Mouse (Mus musculus) embryonic facial prominence, embryonic 13.5 days (tissue): ENCODE measurements around the gene Zfp706. TPM values are rescaled to one million over a fixed set of nuclear protein-coding genes. Genes with fewer than 3 reads are reported as not detected.
A peak's percentile ranks its signal among the peaks of the same experiment; 100 is the strongest.

ENCODE experiments used
- ATAC-seq: fragments of 200-750 bp; cut with Nextera tagmentation; 2 replicates; pipeline ENCODE4 v1.8.0; 2017; ENCODE audit warnings: low read depth; ENCODE audit not compliant: insufficient number of reproducible peaks, insufficient read depth, low FRiP score, low TSS enrichment
- H3K27ac ChIP-seq: fragments of 300-500 bp; sonication (generic); 2 replicates; pipeline ENCODE4 v1.5.1; 2015; ENCODE audit warnings: moderate library complexity, mild to moderate bottlenecking, inconsistent platforms
- H3K27me3 ChIP-seq: fragments of 300-500 bp; sonication (generic); 2 replicates; pipeline ENCODE4 v1.6.1; 2015; ENCODE audit warnings: mild to moderate bottlenecking, inconsistent platforms
- H3K36me3 ChIP-seq: fragments of 300-500 bp; sonication (generic); 2 replicates; pipeline ENCODE4 v1.6.1; 2015; ENCODE audit warnings: mild to moderate bottlenecking, inconsistent platforms
- H3K4me1 ChIP-seq: fragments of 300-500 bp; sonication (generic); 2 replicates; pipeline ENCODE4 v1.6.1; 2015; ENCODE audit warnings: inconsistent platforms
- H3K4me2 ChIP-seq: fragments of 300-500 bp; sonication (generic); 2 replicates; pipeline ENCODE4 v1.6.1; 2015; ENCODE audit warnings: moderate library complexity, mild to moderate bottlenecking, inconsistent platforms
- H3K4me3 ChIP-seq: fragments of 300-500 bp; sonication (generic); 2 replicates; pipeline ENCODE4 v1.5.1; 2015; ENCODE audit warnings: mild to moderate bottlenecking, inconsistent platforms
- H3K9ac ChIP-seq: fragments of 300-500 bp; sonication (generic); 2 replicates; pipeline ENCODE4 v1.6.1; 2015; ENCODE audit warnings: mild to moderate bottlenecking, inconsistent platforms
- H3K9me3 ChIP-seq: fragments of 300-500 bp; sonication (generic); 2 replicates; pipeline ENCODE4 v1.6.1; 2016; ENCODE audit warnings: inconsistent platforms
- WGBS: fragments of 180-500 bp; shearing (Covaris S2); methylation state at CpG from one replicate; pipeline ENCODE4 v1.1.7; 2015; ENCODE audit warnings: mixed read lengths; 5-methylcytosine and 5-hydroxymethylcytosine counted together
- polyA plus RNA-seq: library from polyadenylated mRNA; unstranded; fragments of >200 nt; fragmentation: Nextera tagmentation; extraction: Ambion mirVana; gene quantifications from 2 replicates; pipeline ENCODE4 v1.2.1, GENCODE M21; 2015

Gene Zfp706
- polyA plus RNA-seq, 1 experiment from 2014 or later = 449 TPM

GRCm38 (mm10) chr15:36975256-36975620 lies 32.3 kb downstream of the Zfp706 start:
- no peak for ATAC-seq
- H3K36me3 ChIP-seq = no peaks in the 10 kb centered on the region
- no peak overlapping the region for H3K27ac ChIP-seq
- H3K4me2 ChIP-seq = no peak overlapping the region
- H3K4me3 ChIP-seq = no peak overlapping the region
- H3K9ac ChIP-seq = no peak overlapping the region
- no peaks in the 10 kb centered on the region for H3K9me3 ChIP-seq
- H3K27me3 ChIP-seq = no peaks in the 10 kb centered on the region
- WGBS = 84% methylated on average over 2 of the region's 2 CpGs
- peaks cover 20% of the 10 kb centered on the region for H3K4me1 ChIP-seq

- H3K4me2 ChIP-seq = no peak overlapping the region
- no peak overlapping the region for H3K27ac ChIP-seq
- no peak overlapping the region for H3K4me3 ChIP-seq
- 61% methylated on average over 6 of the region's 6 CpGs for WGBS
- H3K4me1 ChIP-seq = peaks cover 15% of the 10 kb centered on the region
- H3K36me3 ChIP-seq = no peaks in the 10 kb centered on the region
- no peaks in the 10 kb centered on the region for H3K9me3 ChIP-seq
- H3K9ac ChIP-seq = no peak overlapping the region
- ATAC-seq = no peak
- H3K27me3 ChIP-seq = no peaks in the 10 kb centered on the region
Observed at GRCm38 (mm10) chr15:36974614-36975255, 32.8 kb downstream of the Zfp706 start.

- Histone ChIP-seq H3K4me2 (no peak overlapping the region), H3K4me1 (peaks cover 9% of the 10 kb centered on the region; the same call in 1 of the 2 replicates), H3K27ac (no peak overlapping the region), H3K9ac (no peak overlapping the region), H3K4me3 (no peak overlapping the region), H3K9me3 (no peaks in the 10 kb centered on the region), H3K27me3 (no peaks in the 10 kb centered on the region), H3K36me3 (no peaks in the 10 kb centered on the region)
- no peak for ATAC-seq
- WGBS = 84% methylated on average over 7 of the region's 7 CpGs
Observed at GRCm38 (mm10) chr15:36973714-36974113, 33.9 kb downstream of the Zfp706 start.

GRCm38 (mm10) chr15:36973290-36973689 lies 34.3 kb downstream of the Zfp706 start:
- Histone ChIP-seq H3K9me3 (no peaks in the 10 kb centered on the region), H3K4me1 (peaks cover 9% of the 10 kb centered on the region; the same call in 1 of the 2 replicates), H3K36me3 (no peaks in the 10 kb centered on the region), H3K9ac (no peak overlapping the region), H3K27ac (no peak overlapping the region), H3K27me3 (no peaks in the 10 kb centered on the region), H3K4me3 (no peak overlapping the region), H3K4me2 (no peak overlapping the region)
- no peak for ATAC-seq
- WGBS = 87% methylated on average over 6 of the region's 6 CpGs

GRCm38 (mm10) chr15:36969794-36970193 lies 37.8 kb downstream of the Zfp706 start:
- Histone ChIP-seq H3K9me3 (no peaks in the 10 kb centered on the region), H3K4me1 (peaks cover 22% of the 10 kb centered on the region), H3K4me2 (no peak overlapping the region), H3K27ac (no peak overlapping the region), H3K9ac (no peak overlapping the region), H3K27me3 (no peaks in the 10 kb centered on the region), H3K4me3 (no peak overlapping the region), H3K36me3 (no peaks in the 10 kb centered on the region)
- no peak for ATAC-seq
- WGBS = 87% methylated on average over 5 of the region's 5 CpGs

GRCm38 (mm10) chr15:36968295-36968694 lies 39.3 kb downstream of the Zfp706 start:
- 61% methylated on average over 1 of the region's 1 CpGs for WGBS
- H3K9me3 ChIP-seq = no peaks in the 10 kb centered on the region
- H3K4me3 ChIP-seq = peak overlapping the region; percentile 23; the same call in 1 of the 2 replicates
- peak overlapping the region; percentile 67; the same call in 1 of the 2 replicates for H3K27ac ChIP-seq
- H3K27me3 ChIP-seq = no peaks in the 10 kb centered on the region
- no peaks in the 10 kb centered on the region for H3K36me3 ChIP-seq
- H3K4me2 ChIP-seq = peak overlapping the region; percentile 57
- peak overlapping the region; percentile 49; the same call in 1 of the 2 replicates for H3K9ac ChIP-seq
- no peak for ATAC-seq
- H3K4me1 ChIP-seq = peaks cover 18% of the 10 kb centered on the region

- Histone ChIP-seq H3K27ac (peak overlapping the region; percentile 67), H3K9ac (peak overlapping the region; percentile 49), H3K4me2 (peak overlapping the region; percentile 57), H3K36me3 (no peaks in the 10 kb centered on the region), H3K4me1 (peaks cover 18% of the 10 kb centered on the region), H3K27me3 (no peaks in the 10 kb centered on the region), H3K9me3 (no peaks in the 10 kb centered on the region), H3K4me3 (peak overlapping the region; percentile 23)
- ATAC-seq = peak; percentile 69
- 21% methylated on average over 24 of the region's 24 CpGs for WGBS
Observed at GRCm38 (mm10) chr15:36967381-36968211, 40.0 kb downstream of the Zfp706 start.

DNA sequence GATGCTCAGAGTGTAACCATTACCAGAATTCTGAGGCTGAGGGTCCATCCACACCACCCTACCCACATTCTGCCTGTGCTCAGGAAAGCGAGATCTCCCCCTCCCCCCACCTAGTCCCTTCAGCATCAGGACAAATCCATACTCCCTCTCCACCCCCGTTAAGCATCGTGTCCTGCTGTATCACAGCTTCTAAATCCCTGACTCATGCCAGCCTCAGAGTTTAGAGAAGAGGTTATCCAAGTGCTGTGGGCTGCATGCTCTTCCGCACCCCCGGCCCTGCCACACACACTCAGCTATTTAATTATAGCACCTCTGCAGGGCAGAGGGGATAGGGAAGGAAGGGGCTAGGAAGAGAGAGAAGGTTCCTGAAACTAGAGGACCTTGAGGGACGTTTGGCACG lies 40.6 kb downstream of the Zfp706 start:
- Histone ChIP-seq H3K27ac (peak overlapping the region; percentile 49; the same call in 1 of the 2 replicates), H3K9me3 (no peaks in the 10 kb centered on the region), H3K4me1 (peaks cover 18% of the 10 kb centered on the region), H3K36me3 (no peaks in the 10 kb centered on the region), H3K4me2 (peak overlapping the region; percentile 57), H3K9ac (peak overlapping the region; percentile 49; the same call in 1 of the 2 replicates), H3K27me3 (no peaks in the 10 kb centered on the region), H3K4me3 (peak overlapping the region; percentile 23)
- 0 out of 2 replicates have a peak, but pooled peaks have one; percentile 8 for ATAC-seq
- WGBS = 41% methylated on average over 7 of the region's 7 CpGs

DNA sequence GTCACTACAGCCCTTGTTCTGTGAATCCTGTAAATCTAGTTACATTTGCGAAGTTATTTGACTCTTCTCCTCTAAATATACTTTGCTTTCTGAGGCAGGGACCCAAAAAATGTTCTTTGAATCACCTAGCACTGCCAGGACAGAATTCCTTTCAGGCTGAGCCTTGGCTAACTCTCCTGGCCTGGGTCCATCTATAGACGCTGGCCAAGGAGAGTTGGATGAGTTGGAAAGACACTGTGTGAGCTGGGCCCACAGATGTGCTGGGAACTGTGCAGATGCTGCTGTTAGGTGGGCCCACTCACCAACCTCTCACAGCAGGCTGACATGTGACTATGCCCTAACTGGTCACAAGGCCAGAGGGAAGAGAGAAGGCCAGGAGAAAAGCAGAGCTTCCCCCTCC lies 41.1 kb downstream of the Zfp706 start:
- H3K27ac ChIP-seq = no peak overlapping the region
- H3K4me2 ChIP-seq = 0 out of 2 replicates have a peak overlapping the region, but pooled peaks have one; percentile 57

GRCm38 (mm10) chr15:36965743-36966142 lies 41.8 kb downstream of the Zfp706 start:
- Histone ChIP-seq H3K4me1 (peaks cover 18% of the 10 kb centered on the region), H3K4me2 (no peak overlapping the region), H3K4me3 (no peak overlapping the region), H3K9ac (no peak overlapping the region), H3K36me3 (no peaks in the 10 kb centered on the region), H3K27ac (no peak overlapping the region), H3K27me3 (no peaks in the 10 kb centered on the region), H3K9me3 (no peaks in the 10 kb centered on the region)
- WGBS = 84% methylated on average over 4 of the region's 4 CpGs
- ATAC-seq = no peak

More for the DNA sequence above, 41.1 kb downstream of the Zfp706 start:
- Histone ChIP-seq H3K9me3 (no peaks in the 10 kb centered on the region), H3K27me3 (no peaks in the 10 kb centered on the region), H3K36me3 (no peaks in the 10 kb centered on the region), H3K9ac (no peak overlapping the region), H3K4me1 (peaks cover 18% of the 10 kb centered on the region), H3K4me3 (no peak overlapping the region)
- no peak for ATAC-seq
- 80% methylated on average over 2 of the region's 2 CpGs for WGBS

DNA sequence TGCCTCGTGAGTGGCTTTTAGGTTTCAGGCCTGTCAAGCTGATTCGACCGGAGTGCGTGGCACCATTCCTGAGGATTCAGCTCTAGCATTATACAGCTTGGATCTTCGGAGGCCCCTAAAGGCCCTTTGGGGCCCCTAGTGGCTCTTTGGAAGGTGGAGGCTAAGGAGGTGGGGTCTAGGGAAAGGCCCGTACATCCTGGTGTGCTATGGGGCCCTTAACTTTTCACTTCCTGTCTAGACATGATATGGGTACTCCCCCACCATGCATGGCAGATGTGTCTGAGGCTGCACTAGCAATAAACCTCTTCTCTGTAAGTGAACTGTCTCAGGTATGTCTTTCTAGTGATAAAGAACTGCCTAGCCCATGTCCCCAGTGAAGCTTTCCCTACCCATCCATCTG lies 44.6 kb downstream of the Zfp706 start:
- H3K9me3 ChIP-seq = no peaks in the 10 kb centered on the region
- 82% methylated on average over 6 of the region's 6 CpGs for WGBS
- no peak overlapping the region for H3K9ac ChIP-seq
- peaks cover 23% of the 10 kb centered on the region for H3K4me1 ChIP-seq
- H3K27ac ChIP-seq = no peak overlapping the region
- H3K4me3 ChIP-seq = no peak overlapping the region
- no peak overlapping the region for H3K4me2 ChIP-seq
- H3K36me3 ChIP-seq = no peaks in the 10 kb centered on the region
- ATAC-seq = no peak
- H3K27me3 ChIP-seq = no peaks in the 10 kb centered on the region

DNA sequence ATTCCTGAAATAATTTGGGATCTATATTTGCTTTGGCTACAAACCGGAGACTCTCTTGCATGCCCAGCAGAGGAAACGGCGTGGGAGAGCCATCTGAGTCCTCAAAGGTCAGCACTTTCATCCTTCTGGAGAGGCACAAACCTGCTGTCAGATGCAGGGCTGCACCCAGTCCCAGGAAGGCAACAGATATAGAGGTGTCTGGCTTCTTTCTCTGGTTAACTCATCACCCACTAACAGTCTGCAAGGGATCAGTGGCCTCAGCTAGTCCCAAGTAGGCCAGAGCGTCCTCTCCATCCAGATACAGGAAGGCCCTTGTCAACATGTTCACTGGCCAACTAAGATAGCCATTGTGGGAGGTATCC lies 46.7 kb downstream of the Zfp706 start:
- Histone ChIP-seq H3K4me1 (peaks cover 8% of the 10 kb centered on the region), H3K4me3 (no peak overlapping the region), H3K9me3 (peaks cover 3% of the 10 kb centered on the region; the same call in 1 of the 2 replicates), H3K27ac (no peak overlapping the region), H3K4me2 (no peak overlapping the region), H3K9ac (no peak overlapping the region), H3K27me3 (0 out of 2 replicates have a peak, but pooled peaks cover under 1% of the 10 kb centered on the region), H3K36me3 (no peaks in the 10 kb centered on the region)
- 91% methylated on average over 4 of the region's 4 CpGs for WGBS
- ATAC-seq = no peak
